Mouse (Mus musculus) ovary, postnatal 10 days (tissue): ENCODE data around the gene Epor.

Experiments used
- DNase-seq: peaks from one replicate; pipeline ENCODE4 v3.0.0; 2022; ENCODE audit warnings: low spot score

The Epor gene

GRCm38 (mm10) chr9:21962416-21963059 lies 768 bp downstream of the Epor start:
- DNase-seq = peak; percentile 36

- no peak for DNase-seq
Measured at GRCm38 (mm10) chr9:21962010-21962409, 1.3 kb downstream of the Epor start.

GRCm38 (mm10) chr9:21961366-21961980 lies 1.8 kb downstream of the Epor start:
- no peak for DNase-seq

DNA sequence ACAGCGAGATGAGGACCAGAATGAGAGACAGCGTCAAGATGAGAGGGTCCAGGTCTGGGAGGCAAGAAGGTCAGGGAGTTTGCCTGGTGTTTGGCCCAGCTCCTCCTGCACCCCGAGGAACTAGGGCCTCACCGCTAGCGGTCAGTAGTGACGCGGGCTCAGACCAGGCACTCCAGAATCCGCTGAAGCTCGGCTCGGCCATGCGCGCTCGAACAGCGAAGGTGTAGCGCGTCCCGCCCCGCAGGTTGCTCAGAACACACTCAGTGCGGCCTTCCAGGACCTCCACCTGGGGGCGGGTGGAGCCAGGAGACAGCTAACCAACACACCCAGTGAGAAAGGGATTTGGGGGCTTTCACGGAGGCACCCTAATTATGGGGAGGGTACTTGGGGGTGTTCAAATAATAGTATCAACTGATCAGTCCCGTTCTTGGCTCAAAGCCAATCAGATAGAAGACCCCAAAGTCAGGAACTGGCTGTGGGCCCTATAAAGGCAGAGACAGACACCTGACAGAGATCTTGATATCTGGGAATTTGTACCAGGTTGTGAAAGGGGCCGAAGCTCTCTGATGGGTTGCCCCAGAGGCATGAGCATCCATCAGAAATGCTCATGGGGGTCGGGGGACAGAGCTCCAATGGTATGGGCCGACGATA lies 2.6 kb downstream of the Epor start:
- DNase-seq = no peak

- DNase-seq = no peak
Measured at GRCm38 (mm10) chr9:21960135-21960534, 3.2 kb downstream of the Epor start.

GRCm38 (mm10) chr9:21959244-21959643 lies 4.1 kb downstream of the Epor start:
- no peak for DNase-seq

DNA sequence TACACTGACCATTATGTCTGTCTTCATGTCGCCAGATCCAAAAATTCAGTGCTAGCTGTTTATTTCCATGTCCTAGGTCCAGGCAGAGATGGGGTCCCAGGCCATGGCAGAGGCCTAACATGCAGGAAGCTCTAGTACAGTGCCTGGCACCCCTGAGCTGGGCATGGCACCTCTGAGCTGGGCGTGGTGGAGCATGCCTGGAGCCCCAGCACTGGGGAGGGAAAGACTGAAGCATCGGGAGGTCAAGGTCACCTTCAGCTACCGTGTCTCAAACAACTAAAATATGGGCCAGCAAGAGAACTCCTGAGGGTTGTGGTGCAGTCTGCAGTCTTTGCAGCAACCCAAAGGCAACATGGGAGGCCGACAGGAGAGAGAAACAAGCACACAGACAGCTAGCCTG lies 4.9 kb downstream of the Epor start:
- DNase-seq = no peak

DNA sequence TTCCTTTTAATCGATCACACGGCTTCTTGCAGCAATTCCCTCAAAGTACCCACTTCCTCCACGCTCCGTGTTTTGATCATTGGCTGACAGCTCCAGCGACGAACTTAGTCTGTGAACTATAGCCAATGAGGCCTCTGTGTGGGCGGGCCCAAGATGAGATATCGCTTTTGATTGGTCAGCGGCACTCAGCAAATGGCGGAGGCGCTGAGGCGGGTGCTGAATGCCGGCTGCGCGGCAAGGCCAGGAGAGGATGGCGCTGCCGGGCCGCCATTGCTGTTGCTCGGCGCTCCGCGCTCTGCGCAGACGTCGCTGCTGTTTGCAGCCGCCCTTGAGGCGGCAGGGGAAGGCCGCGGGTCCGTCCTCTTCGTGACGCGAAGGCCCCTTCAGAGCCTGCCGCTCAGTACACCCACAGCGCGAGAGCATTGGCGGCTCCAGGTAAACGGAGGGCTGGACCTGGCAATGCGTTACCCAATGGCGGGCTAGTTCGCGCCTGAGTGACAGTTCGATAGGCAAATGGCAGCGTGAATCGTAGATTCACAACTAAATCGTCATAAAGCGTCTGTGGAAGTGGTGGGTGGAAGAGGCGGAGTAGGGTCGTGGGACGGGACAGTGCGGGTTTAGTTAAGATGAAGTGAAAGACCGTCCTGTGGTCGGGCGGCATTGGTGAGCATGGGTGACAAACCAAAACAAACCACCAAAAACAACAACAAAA lies 7.6 kb downstream of the Epor start, which contains the start of gene Swsap1:
TSS of gene Swsap1 (plus strand) at position 186 of the 712 bp plus-strand sequence.
- peak; percentile 97 for DNase-seq

DNA sequence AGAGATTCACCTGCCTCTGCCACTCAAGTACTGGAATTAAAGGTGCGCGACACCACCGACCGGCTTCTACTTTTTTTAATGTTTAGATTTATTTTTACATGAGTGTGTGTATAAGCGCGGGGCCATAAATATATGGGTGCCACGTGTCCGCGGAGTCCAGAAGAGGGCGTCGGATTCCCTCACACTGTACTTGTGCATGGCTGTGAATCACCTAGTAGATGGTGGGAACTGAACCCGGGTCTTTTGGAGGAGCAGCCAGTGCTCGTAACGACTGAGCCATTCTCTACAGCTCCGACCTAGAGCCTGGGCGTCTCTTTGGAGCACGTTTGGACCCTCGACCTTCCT lies 8.1 kb downstream of the Epor start:
- no peak for DNase-seq

GRCm38 (mm10) chr9:21954635-21955034 lies 8.7 kb downstream of the Epor start:
- no peak for DNase-seq

DNA sequence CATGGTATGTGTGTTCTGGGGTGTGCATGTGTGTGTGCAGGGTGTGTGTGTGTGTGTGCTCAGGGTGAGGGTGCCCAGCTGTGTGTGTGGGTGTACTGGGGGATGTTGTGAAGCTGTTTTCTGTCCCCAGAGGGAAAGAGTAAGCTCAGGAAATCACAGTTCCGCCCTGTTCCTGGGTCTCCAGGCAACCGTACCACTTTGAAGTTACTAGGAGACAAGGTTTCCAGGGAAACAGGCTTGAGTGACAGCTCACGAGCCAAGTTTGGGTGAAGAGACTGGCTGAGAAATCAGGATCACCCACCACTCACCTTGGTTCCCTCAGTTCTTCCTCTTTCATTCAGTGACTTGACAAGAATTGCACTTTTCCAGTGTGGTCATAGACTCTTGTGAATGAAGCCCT lies 9.7 kb downstream of the Epor start:
- no peak for DNase-seq

GRCm38 (mm10) chr9:21951977-21952376 lies 11.3 kb downstream of the Epor start:
- DNase-seq = no peak

- DNase-seq = peak; percentile 89
Measured at GRCm38 (mm10) chr9:21950322-21950721, 13.0 kb downstream of the Epor start.

- no peak for DNase-seq
Measured at GRCm38 (mm10) chr9:21948790-21949189, 14.5 kb downstream of the Epor start.

GRCm38 (mm10) chr9:21948146-21948545 lies 15.2 kb downstream of the Epor start:
- DNase-seq = no peak

GRCm38 (mm10) chr9:21947540-21948130 lies 15.7 kb downstream of the Epor start:
- DNase-seq = no peak

DNA sequence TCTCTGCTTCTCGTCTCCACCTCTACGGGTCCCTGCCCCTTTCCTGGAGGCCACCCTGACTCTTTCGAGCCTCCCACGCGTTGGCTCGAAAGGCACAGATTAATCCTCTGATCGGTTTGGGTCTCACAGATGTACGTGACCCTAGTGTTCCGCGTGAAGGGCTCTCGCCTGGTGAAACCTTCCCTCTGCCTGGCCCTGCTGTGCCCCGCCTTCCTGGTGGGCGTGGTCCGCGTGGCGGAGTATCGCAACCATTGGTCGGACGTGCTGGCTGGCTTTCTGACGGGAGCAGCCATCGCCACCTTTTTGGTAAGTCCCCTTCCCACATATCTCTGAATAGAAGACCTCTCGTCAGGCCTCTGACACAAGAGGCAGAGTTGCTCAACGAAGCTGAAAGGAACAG lies 19.0 kb downstream of the Epor start:
- no peak for DNase-seq

DNA sequence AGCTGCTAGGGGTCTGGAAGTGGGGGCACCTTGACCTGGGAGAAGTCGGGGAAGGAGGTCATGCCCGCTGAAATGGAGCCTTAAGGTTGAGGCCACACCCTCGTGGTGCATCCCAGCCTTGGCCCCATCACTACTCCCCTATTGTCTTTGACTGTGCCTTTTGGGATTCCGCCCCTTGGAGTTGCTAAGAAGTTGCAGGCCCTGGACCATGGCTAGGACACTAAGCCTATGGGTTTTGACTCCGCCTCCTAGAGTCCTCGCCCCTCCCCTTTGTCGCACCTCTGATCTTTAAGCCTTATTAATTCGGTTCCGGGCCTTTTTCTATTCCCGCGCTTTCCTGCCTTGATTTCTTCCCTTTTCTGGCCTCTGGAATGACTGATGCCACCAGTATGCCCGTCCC lies 19.7 kb downstream of the Epor start:
- no peak for DNase-seq

- DNase-seq = no peak
Measured at GRCm38 (mm10) chr9:21943046-21943445, 20.3 kb downstream of the Epor start.

DNA sequence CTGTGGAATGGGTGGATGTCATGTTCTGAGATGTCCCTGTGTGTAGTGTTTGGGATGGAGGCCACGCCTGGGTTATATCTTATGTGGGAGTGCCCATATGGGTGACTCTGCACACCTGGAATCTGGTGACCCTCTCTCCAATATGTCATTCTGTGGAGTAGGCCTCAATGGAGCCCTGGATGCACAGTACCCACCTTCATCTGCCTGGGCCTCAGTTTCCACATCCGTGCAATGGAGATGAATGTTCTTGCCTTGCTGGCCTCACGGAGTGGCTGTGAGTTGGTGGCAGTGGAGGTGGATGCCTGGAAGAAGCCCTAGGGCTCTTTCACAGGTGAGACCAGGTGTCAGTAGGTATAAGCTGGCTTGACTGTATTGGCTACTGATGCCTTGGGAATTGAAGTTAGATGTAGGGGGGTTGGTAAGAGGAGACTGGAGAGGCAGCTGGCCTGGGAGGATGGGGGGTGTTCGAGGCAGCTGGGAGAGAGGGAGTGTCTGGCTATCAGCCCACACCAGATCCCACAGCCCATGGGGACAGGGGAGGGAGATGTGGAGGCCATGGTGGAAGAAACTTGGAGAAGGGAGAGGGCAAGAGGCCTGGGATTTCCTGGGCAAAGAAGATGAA lies 25.0 kb downstream of the Epor start:
- no peak for DNase-seq

GRCm38 (mm10) chr9:21937711-21938175 lies 25.6 kb downstream of the Epor start:
- DNase-seq = no peak
